Mouse (Mus musculus) spleen, adult 12 weeks (tissue): ENCODE results near the gene Arhgap35.

ENCODE experiments used
- DNase-seq: peaks from one replicate; pipeline ENCODE4 v3.0.0; 2022; ENCODE audit warnings: low spot score

Arhgap35 gene

GRCm38 (mm10) chr7:16604141-16604540 is 10.7 kb downstream of the Arhgap35 start:
- DNase-seq = no peak

- no peak for DNase-seq
Observed at GRCm38 (mm10) chr7:16601683-16602102, 13.1 kb downstream of the Arhgap35 start.

GRCm38 (mm10) chr7:16599006-16599405 is 15.8 kb downstream of the Arhgap35 start:
- DNase-seq = no peak

- DNase-seq = no peak
Observed at GRCm38 (mm10) chr7:16591292-16591691, 23.5 kb downstream of the Arhgap35 start.

- DNase-seq = no peak
Observed at GRCm38 (mm10) chr7:16587649-16588048, 27.1 kb downstream of the Arhgap35 start.

GRCm38 (mm10) chr7:16584384-16584783 is 30.4 kb downstream of the Arhgap35 start:
- DNase-seq = no peak

- no peak for DNase-seq
Observed at GRCm38 (mm10) chr7:16583775-16584174, 31.0 kb downstream of the Arhgap35 start.

- no peak for DNase-seq
Observed at GRCm38 (mm10) chr7:16582299-16582698, 32.5 kb downstream of the Arhgap35 start.

GRCm38 (mm10) chr7:16581276-16582100 is 33.3 kb downstream of the Arhgap35 start:
- DNase-seq = no peak

GRCm38 (mm10) chr7:16576719-16577118 is 38.1 kb downstream of the Arhgap35 start:
- DNase-seq = no peak

- no peak for DNase-seq
Observed at GRCm38 (mm10) chr7:16571191-16571590, 43.6 kb downstream of the Arhgap35 start.

- no peak for DNase-seq
Observed at GRCm38 (mm10) chr7:16570737-16571136, 44.1 kb downstream of the Arhgap35 start.

GRCm38 (mm10) chr7:16564491-16564890 is 50.3 kb downstream of the Arhgap35 start:
- no peak for DNase-seq

GRCm38 (mm10) chr7:16557783-16558538 is 56.8 kb downstream of the Arhgap35 start:
- DNase-seq = no peak

GRCm38 (mm10) chr7:16557251-16557650 is 57.5 kb downstream of the Arhgap35 start:
- DNase-seq = no peak

- DNase-seq = no peak
Observed at GRCm38 (mm10) chr7:16554215-16554614, 60.6 kb downstream of the Arhgap35 start.

GRCm38 (mm10) chr7:16551581-16551980 is 63.2 kb downstream of the Arhgap35 start:
- no peak for DNase-seq

- no peak for DNase-seq
Observed at GRCm38 (mm10) chr7:16549299-16549698, 65.5 kb downstream of the Arhgap35 start.

GRCm38 (mm10) chr7:16544770-16545169 is 70.0 kb downstream of the Arhgap35 start:
- DNase-seq = no peak

GRCm38 (mm10) chr7:16537220-16537903 is 77.4 kb downstream of the Arhgap35 start:
- no peak for DNase-seq

GRCm38 (mm10) chr7:16525995-16526394 is 88.8 kb downstream of the Arhgap35 start:
- DNase-seq = no peak

GRCm38 (mm10) chr7:16525448-16525847 is 89.3 kb downstream of the Arhgap35 start:
- no peak for DNase-seq

GRCm38 (mm10) chr7:16524308-16524707 is 90.5 kb downstream of the Arhgap35 start:
- no peak for DNase-seq
